Mouse (Mus musculus): Measurements from ENCODE around the gene Tfr2. TPM values are rescaled to one million over a fixed set of nuclear protein-coding genes. Genes with fewer than 3 reads are reported as not detected.
A peak's percentile ranks its signal among the peaks of the same experiment; 100 is the strongest.

Gene Tfr2
- polyA plus RNA-seq, 1 experiment from 2014 or later = 3.4 TPM

- Histone ChIP-seq H3K4me3 (no peak overlapping the region), H3K36me3 (peaks cover 49% of the 10 kb centered on the region), H3K27ac (no peak overlapping the region), H3K9ac (no peak overlapping the region), H3K4me2 (no peak overlapping the region), H3K4me1 (replicated peaks) (no peaks in the 10 kb centered on the region), H3K27me3 (0 out of 2 replicates have a peak, but pooled peaks cover 6% of the 10 kb centered on the region), H3K9me3 (no peaks in the 10 kb centered on the region)
- 84% methylated on average over 8 of the region's 8 CpGs for WGBS
- no peak for ATAC-seq (ENCODE audit: low FRiP score)
Observed at GRCm38 (mm10) chr5:137568223-137568798, 1.3 kb upstream of the Tfr2 start.

- ATAC-seq (ENCODE audit: low FRiP score) = no peak
- Histone ChIP-seq H3K4me1 (replicated peaks) (no peaks in the 10 kb centered on the region), H3K9ac (no peak overlapping the region), H3K9me3 (no peaks in the 10 kb centered on the region), H3K27me3 (0 out of 2 replicates have a peak, but pooled peaks cover 9% of the 10 kb centered on the region), H3K4me3 (no peak overlapping the region), H3K27ac (no peak overlapping the region), H3K4me2 (no peak overlapping the region), H3K36me3 (peaks cover 46% of the 10 kb centered on the region)
- 78% methylated on average over 12 of the region's 12 CpGs for WGBS
Observed at GRCm38 (mm10) chr5:137569031-137569430, 609 bp upstream of the Tfr2 start.

- H3K4me2 ChIP-seq = no peak overlapping the region
- H3K9me3 ChIP-seq = no peaks in the 10 kb centered on the region
- H3K4me1 ChIP-seq (replicated peaks) = 0 out of 2 replicates have a peak, but pooled peaks cover 6% of the 10 kb centered on the region
- no peak overlapping the region for H3K9ac ChIP-seq
- no peak for ATAC-seq (ENCODE audit: low FRiP score)
- H3K27ac ChIP-seq = no peak overlapping the region
- no peak overlapping the region for H3K4me3 ChIP-seq
- H3K36me3 ChIP-seq = peaks cover 35% of the 10 kb centered on the region
- 0 out of 2 replicates have a peak, but pooled peaks cover 10% of the 10 kb centered on the region for H3K27me3 ChIP-seq
- WGBS = 49% methylated on average over 7 of the region's 7 CpGs
Observed at GRCm38 (mm10) chr5:137570181-137570580, 541 bp downstream of the Tfr2 start.

GRCm38 (mm10) chr5:137570691-137571586 lies 1.3 kb downstream of the Tfr2 start:
- ATAC-seq (ENCODE audit: low FRiP score) = no peak
- Histone ChIP-seq H3K4me1 (replicated peaks) (0 out of 2 replicates have a peak, but pooled peaks cover 6% of the 10 kb centered on the region), H3K9me3 (no peaks in the 10 kb centered on the region), H3K4me3 (no peak overlapping the region), H3K27me3 (0 out of 2 replicates have a peak, but pooled peaks cover 10% of the 10 kb centered on the region), H3K9ac (no peak overlapping the region), H3K36me3 (peaks cover 27% of the 10 kb centered on the region), H3K4me2 (no peak overlapping the region), H3K27ac (no peak overlapping the region)
- WGBS = 83% methylated on average over 17 of the region's 17 CpGs

GRCm38 (mm10) chr5:137574470-137574901 lies 4.8 kb downstream of the Tfr2 start:
- Histone ChIP-seq H3K27me3 (0 out of 2 replicates have a peak, but pooled peaks cover 4% of the 10 kb centered on the region), H3K36me3 (peaks cover 4% of the 10 kb centered on the region; the same call in 1 of the 2 replicates), H3K27ac (no peak overlapping the region), H3K9me3 (no peaks in the 10 kb centered on the region), H3K4me1 (replicated peaks) (0 out of 2 replicates have a peak, but pooled peaks cover 6% of the 10 kb centered on the region), H3K9ac (peak overlapping the region; percentile 58), H3K4me2 (peak overlapping the region; percentile 52), H3K4me3 (peak overlapping the region; percentile 29)
- WGBS = 8% methylated on average over 27 of the region's 27 CpGs
- ATAC-seq (ENCODE audit: low FRiP score) = peak; percentile 49; the same call in 1 of the 2 replicates

GRCm38 (mm10) chr5:137580246-137580645 lies 10.6 kb downstream of the Tfr2 start:
- Histone ChIP-seq H3K4me1 (replicated peaks) (peaks cover 17% of the 10 kb centered on the region), H3K27ac (no peak overlapping the region), H3K9me3 (no peaks in the 10 kb centered on the region), H3K36me3 (peaks cover 4% of the 10 kb centered on the region; the same call in 1 of the 2 replicates), H3K9ac (no peak overlapping the region), H3K4me3 (no peak overlapping the region), H3K4me2 (no peak overlapping the region), H3K27me3 (peaks cover 14% of the 10 kb centered on the region)
- WGBS = 85% methylated on average over 6 of the region's 6 CpGs
- no peak for ATAC-seq (ENCODE audit: low FRiP score)

GRCm38 (mm10) chr5:137582702-137583101 lies 13.1 kb downstream of the Tfr2 start:
- H3K4me1 ChIP-seq (replicated peaks) = peaks cover 17% of the 10 kb centered on the region
- H3K9ac ChIP-seq = peak overlapping the region; percentile 68
- H3K27ac ChIP-seq = no peak overlapping the region
- H3K4me3 ChIP-seq = peak overlapping the region; percentile 37; the same call in 1 of the 2 replicates
- peaks cover 14% of the 10 kb centered on the region for H3K27me3 ChIP-seq
- peaks cover 4% of the 10 kb centered on the region; the same call in 1 of the 2 replicates for H3K36me3 ChIP-seq
- no peaks in the 10 kb centered on the region for H3K9me3 ChIP-seq
- peak overlapping the region; percentile 55 for H3K4me2 ChIP-seq
- peak; percentile 11; the same call in 1 of the 2 replicates for ATAC-seq (ENCODE audit: low FRiP score)
- WGBS = 34% methylated on average over 8 of the region's 8 CpGs

GRCm38 (mm10) chr5:137583670-137584169 lies 14.1 kb downstream of the Tfr2 start:
- WGBS = 13% methylated on average over 27 of the region's 27 CpGs
- peak; percentile 87 for ATAC-seq (ENCODE audit: low FRiP score)

GRCm38 (mm10) chr5:137584976-137585375 lies 15.3 kb downstream of the Tfr2 start:
- Histone ChIP-seq H3K4me2 (no peak overlapping the region), H3K9ac (no peak overlapping the region), H3K36me3 (no peaks in the 10 kb centered on the region), H3K27ac (no peak overlapping the region), H3K27me3 (peaks cover 14% of the 10 kb centered on the region), H3K4me1 (replicated peaks) (peaks cover 17% of the 10 kb centered on the region), H3K4me3 (no peak overlapping the region), H3K9me3 (no peaks in the 10 kb centered on the region)
- ATAC-seq (ENCODE audit: low FRiP score) = no peak
- WGBS = 33% methylated on average over 8 of the region's 8 CpGs

More at GRCm38 (mm10) chr5:137583670-137584169, 14.1 kb downstream of the Tfr2 start:
- Histone ChIP-seq H3K4me3 (peak overlapping the region; percentile 37), H3K27me3 (peaks cover 14% of the 10 kb centered on the region), H3K4me2 (peak overlapping the region; percentile 55), H3K9me3 (no peaks in the 10 kb centered on the region), H3K36me3 (peaks cover 1% of the 10 kb centered on the region; the same call in 1 of the 2 replicates), H3K4me1 (replicated peaks) (peaks cover 17% of the 10 kb centered on the region), H3K9ac (peak overlapping the region; percentile 68), H3K27ac (peak overlapping the region; percentile 81)

- Histone ChIP-seq H3K4me1 (replicated peaks) (no peaks in the 10 kb centered on the region), H3K4me3 (no peak overlapping the region), H3K4me2 (no peak overlapping the region), H3K27me3 (no peaks in the 10 kb centered on the region), H3K27ac (no peak overlapping the region), H3K36me3 (peaks cover 3% of the 10 kb centered on the region; the same call in 1 of the 2 replicates), H3K9ac (no peak overlapping the region), H3K9me3 (no peaks in the 10 kb centered on the region)
- no peak for ATAC-seq (ENCODE audit: low FRiP score)
- 83% methylated on average over 5 of the region's 5 CpGs for WGBS
Observed at GRCm38 (mm10) chr5:137590507-137590906, 20.9 kb downstream of the Tfr2 start.

- no peak overlapping the region for H3K4me2 ChIP-seq
- no peaks in the 10 kb centered on the region for H3K9me3 ChIP-seq
- H3K27ac ChIP-seq = no peak overlapping the region
- no peak overlapping the region for H3K9ac ChIP-seq
- 79% methylated on average over 7 of the region's 7 CpGs for WGBS
- H3K4me1 ChIP-seq (replicated peaks) = peaks cover 15% of the 10 kb centered on the region
- peaks cover 18% of the 10 kb centered on the region for H3K36me3 ChIP-seq
- H3K4me3 ChIP-seq = no peak overlapping the region
- ATAC-seq (ENCODE audit: low FRiP score) = no peak
- H3K27me3 ChIP-seq = no peaks in the 10 kb centered on the region
Observed at GRCm38 (mm10) chr5:137595921-137596320, 26.3 kb downstream of the Tfr2 start.

Measured in hindbrain, embryonic 13.5 days (tissue).